Mouse (Mus musculus): ENCODE data around the gene Gm7697.
"Not testable (repeated sequence)": the region's sequence is repeated elsewhere in the genome, so short reads cannot be mapped to it uniquely, and the experiment has no call there.

GRCm38 (mm10) chr8:69540764-69541163, 18.0 kb upstream of the Gm7697 start:
- not testable (repeated sequence) for TF ChIP-seq CTCF (IDR thresholded peaks at IDR 0.05; ENCODE audit: low read depth, low read length); POLR2A (IDR thresholded peaks at IDR 0.05; ENCODE audit: extremely low read depth, insufficient read depth, low read length)

Measured in liver, adult 2 months (tissue).